Mouse (Mus musculus): ENCODE data around the gene Acap2.

Acap2 gene

GRCm38 (mm10) chr16:31205726-31206125, 4.7 kb upstream of the Acap2 start:
- no peak for DNase-seq (ENCODE audit: low spot score)

DNA sequence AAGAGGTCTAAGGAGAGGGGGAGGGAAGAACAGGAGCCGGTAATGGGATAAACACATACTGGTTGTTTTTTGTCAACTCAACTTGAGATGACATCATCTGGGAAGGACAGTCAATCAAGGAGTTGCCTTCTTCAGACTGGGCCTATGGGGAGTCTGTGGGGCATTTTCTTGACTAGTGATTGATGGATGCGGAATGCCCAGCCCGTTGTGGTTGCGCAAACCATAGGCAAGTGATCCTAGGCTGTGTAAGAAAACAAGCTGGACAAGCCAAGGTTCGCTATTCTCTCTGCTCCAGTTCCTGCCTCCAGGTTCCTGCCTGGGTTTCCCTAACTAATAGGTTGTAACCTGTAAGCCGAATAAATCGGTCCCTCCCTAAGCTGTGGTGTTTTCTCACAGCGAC, 4.1 kb upstream of the Acap2 start:
- no peak for DNase-seq (ENCODE audit: low spot score)

GRCm38 (mm10) chr16:31204216-31204615, 3.2 kb upstream of the Acap2 start:
- no peak for DNase-seq (ENCODE audit: low spot score)

GRCm38 (mm10) chr16:31201704-31202103, 659 bp upstream of the Acap2 start:
- no peak for DNase-seq (ENCODE audit: low spot score)

DNA sequence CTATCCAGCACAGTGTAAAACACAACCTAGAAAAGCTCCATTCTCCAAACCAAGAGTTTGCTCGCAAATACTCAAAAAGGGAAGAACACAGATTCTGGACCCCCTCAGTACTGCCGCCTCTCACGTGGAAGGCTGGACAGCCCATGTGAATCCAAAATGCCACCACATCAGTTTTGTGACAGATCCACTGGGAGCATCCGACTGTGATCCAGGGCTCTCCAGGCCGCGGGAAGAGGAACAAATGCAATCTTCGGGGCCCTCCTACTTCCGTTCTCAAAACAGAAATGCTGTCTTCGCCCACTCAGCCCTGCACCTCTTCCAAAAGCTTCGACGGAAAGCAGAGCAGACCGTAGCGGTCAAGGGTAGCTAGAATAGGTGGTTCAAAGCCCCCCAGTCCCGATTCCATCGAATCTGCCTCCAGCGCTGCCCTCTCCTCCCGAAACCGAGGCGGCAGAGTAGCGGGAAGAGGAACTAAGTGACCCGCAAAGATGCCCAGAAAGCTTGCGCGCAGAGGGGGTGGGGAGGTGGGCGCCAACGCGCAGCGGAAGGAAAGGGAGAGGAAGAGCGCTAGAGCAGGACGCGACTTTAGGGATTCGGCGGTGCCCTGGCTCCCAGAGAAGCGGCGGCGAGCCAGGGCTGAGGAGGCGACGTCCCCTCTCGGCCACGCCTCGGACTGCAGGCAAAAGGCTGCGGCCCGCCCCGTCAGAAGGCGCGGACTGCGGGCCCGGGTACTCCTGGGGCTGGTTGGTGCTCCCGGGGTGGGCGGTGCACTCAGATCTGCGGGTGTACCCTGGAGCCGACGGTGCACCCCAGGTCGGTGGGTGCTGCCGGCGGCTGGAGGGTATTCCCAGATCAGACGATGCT, 887 bp downstream of the Acap2 start:
- DNase-seq (ENCODE audit: low spot score) = peak; percentile 65

- DNase-seq (ENCODE audit: low spot score) = peak; percentile 34
Measured at GRCm38 (mm10) chr16:31199591-31199925, 1.5 kb downstream of the Acap2 start.

DNA sequence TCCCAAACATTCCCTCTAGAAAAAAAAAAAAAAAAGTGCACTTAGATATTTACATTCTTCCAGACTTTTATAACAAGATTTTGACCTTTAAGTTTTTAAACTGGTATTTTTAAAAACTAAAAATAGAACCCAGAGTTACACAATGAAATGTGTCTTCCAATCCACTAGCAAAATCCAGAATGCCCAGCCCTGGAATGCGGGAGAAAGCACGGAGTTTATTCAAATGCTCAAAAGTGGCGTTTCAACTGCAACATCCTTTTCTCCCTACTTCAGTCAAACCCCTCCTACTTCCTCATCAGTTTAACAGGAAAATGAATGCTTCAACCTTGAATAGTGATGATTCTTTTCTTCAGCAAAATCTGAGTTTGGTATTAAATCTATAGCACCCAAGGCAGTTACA, 4.1 kb downstream of the Acap2 start:
- no peak for DNase-seq (ENCODE audit: low spot score)

DNA sequence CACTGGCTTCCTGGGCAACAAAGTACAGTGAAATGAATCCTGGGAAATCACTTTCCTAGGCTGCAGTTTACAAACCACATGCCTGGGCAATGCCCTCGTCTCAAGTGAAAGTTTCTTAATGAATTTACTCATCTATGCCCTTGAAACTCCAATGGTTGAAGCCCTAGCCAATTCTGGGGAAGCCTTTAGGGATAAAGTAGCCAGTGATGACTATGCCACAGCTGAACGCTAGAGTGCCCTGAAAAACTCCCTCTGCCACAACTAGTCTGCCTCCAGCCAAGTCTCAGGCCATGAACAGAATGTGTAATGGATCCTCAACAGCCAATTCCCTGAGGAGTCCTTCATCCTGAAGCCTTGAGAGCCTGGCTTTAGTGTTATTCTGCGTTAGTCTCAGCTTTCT, 8.5 kb downstream of the Acap2 start:
- DNase-seq (ENCODE audit: low spot score) = no peak

DNA sequence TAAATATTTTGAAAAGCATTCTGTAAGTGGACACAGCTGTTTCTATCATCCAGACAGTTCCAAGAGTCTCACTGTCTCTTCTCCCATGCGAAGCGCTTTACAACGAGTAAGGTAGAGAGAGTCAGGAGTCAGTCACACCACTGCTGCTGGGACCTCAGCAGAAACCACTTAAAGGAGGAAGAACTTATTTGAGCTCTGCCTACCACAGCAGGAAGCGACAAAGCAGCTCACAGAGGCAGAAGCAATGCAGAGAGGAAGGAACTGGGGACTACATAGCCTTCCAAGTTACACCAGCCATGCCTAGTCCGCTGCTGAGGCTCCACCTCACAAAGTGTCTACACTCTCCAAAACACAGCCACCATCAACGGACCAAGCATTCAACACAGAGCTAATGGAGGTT, 9.2 kb downstream of the Acap2 start:
- no peak for DNase-seq (ENCODE audit: low spot score)

GRCm38 (mm10) chr16:31190426-31190825, 10.6 kb downstream of the Acap2 start:
- no peak for DNase-seq (ENCODE audit: low spot score)

DNA sequence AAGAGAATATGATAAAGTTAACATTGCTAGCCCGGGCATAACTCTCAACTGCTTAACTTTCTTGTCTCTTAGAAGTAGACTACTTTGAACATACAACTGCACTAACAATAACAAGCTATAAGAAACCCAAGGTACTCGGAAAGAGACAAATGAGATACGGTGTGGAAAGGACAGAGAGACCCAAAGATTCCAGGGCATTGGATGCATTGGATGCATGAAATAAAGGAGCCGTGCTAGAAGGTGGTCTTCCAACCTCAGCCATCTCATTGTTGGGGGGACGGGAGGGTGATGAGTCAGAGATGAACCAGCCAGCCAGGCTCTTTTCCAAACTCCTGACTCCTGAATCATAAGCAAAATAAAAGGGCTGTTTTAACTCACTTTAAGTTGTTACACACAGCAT, 11.8 kb downstream of the Acap2 start:
- DNase-seq (ENCODE audit: low spot score) = no peak

- no peak for DNase-seq (ENCODE audit: low spot score)
Measured at GRCm38 (mm10) chr16:31188799-31189198, 12.2 kb downstream of the Acap2 start.

DNA sequence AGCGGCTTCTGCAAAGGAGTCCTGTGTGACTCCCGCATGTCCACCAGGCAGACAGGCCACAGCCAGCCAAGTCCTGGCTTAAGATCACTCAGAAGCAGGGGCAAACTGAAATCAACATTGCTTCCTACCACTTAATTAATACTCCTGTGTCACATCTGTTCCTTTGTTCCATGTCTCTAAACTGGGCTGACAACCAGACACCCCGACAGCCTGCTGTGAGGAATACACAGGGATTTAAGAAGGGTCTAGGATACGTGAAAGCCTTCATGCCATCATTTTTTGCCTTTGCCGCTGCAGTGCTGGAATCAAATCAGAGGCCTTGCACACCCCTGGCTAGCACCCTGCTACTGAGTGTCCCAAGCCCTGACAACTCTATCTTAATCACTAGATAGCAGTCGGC, 12.8 kb downstream of the Acap2 start:
- DNase-seq (ENCODE audit: low spot score) = peak; percentile 35

- no peak for DNase-seq (ENCODE audit: low spot score)
Measured at GRCm38 (mm10) chr16:31187192-31187591, 13.9 kb downstream of the Acap2 start.

GRCm38 (mm10) chr16:31185757-31186156, 15.3 kb downstream of the Acap2 start:
- no peak for DNase-seq (ENCODE audit: low spot score)

- peak; percentile 28 for DNase-seq (ENCODE audit: low spot score)
Measured at GRCm38 (mm10) chr16:31184727-31185126, 16.3 kb downstream of the Acap2 start.

DNA sequence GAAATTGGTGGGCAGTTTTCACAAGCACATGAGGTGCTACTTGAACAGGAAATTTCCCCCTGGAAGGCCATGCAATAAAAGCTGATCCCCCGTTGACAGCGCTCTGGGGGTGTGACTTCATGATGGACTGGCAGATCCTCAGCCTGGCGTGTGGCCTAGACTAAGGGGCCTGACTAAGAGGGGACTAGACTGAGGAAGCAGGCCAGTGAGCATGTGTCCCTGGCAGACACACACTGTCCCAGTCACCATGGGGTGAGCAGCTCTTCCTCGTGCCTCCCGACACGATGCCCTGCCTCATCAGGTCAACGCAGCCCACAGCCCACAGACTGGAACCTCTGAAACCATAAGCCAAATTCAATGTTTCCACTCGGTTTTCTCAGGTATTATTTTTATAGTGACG, 18.5 kb downstream of the Acap2 start:
- DNase-seq (ENCODE audit: low spot score) = no peak

DNA sequence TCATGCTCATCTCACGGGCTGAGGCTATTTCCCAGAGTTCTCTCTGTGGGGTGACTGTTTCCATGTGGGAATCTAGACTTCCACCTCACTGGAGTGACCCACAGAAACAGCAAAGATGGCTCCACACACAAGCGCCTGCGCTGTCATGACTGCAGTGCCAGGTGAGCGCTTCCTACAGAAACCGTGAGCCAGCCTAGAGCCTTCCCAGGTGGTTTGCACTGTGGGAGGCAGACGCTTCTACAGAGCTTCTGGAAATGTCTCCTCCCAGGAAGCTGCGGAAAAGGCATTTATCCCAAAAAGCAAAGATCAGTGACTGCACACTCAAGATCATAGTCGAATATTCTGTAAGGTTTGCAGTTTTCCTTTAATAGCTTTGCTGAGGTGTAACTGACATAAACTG, 20.2 kb downstream of the Acap2 start:
- no peak for DNase-seq (ENCODE audit: low spot score)

DNA sequence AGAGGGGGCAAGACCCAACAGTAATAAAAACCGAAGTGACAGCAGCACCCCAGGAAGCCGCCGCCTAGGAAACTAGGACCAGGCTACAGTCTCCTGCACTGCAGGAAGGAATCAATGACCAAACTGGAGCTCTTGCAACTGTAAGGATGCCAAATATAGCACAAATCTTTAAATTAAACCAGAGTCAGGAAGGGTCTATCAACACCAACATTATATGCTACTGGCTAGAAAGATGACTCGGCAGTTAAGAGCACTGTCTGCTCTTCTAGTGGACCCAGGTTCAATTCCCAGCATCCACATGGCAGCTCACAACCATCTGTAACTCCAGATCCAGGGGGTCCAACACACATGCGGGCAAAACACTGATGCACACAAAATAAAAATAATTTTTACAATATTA, 21.7 kb downstream of the Acap2 start:
- DNase-seq (ENCODE audit: low spot score) = no peak

- no peak for DNase-seq (ENCODE audit: low spot score)
Measured at GRCm38 (mm10) chr16:31174880-31175638, 26.0 kb downstream of the Acap2 start.

GRCm38 (mm10) chr16:31172229-31172628, 28.8 kb downstream of the Acap2 start:
- DNase-seq (ENCODE audit: low spot score) = no peak

DNA sequence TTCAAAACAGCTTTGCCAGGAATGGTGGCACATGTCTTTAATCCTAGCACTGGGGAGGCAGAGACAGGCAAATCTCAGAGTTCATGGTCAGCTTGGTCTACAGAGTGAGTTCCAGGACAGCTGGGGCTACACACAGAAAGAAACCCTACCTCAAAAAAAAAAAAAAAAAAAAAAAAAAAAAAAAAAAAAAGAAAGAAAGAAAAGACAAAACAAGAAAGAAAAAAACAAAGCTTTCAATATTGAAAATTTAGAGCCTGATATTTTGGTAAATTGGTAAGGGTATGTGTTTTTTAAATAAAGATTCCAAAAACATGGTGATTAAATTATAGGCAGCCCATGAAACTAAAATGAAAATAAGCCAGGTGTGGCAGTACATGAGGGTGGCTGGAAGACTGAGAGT, 29.6 kb downstream of the Acap2 start:
- DNase-seq (ENCODE audit: low spot score) = no peak

GRCm38 (mm10) chr16:31170297-31170696, 30.7 kb downstream of the Acap2 start:
- DNase-seq (ENCODE audit: low spot score) = no peak

GRCm38 (mm10) chr16:31169596-31169995, 31.4 kb downstream of the Acap2 start:
- DNase-seq (ENCODE audit: low spot score) = no peak
